Mouse (Mus musculus) brown adipose tissue, adult 24 weeks (tissue): ENCODE data around the gene Akap5. TPM values are rescaled to one million over a fixed set of nuclear protein-coding genes. Genes with fewer than 3 reads are reported as not detected.
A peak's percentile ranks its signal among the peaks of the same experiment; 100 is the strongest.

Experiments
- H3K27ac ChIP-seq: fragments of 200-500 bp; replicated peaks from 2 replicates; pipeline ENCODE4 v1.5.1; 2012; ENCODE audit warnings: low read depth, mild to moderate bottlenecking, low read length
- H3K4me1 ChIP-seq: fragments of 200-500 bp; 2 replicates; pipeline ENCODE4 v1.6.1; 2012; ENCODE audit warnings: low read length, mixed read lengths; ENCODE audit not compliant: control insufficient read depth, insufficient read depth, insufficient read length
- H3K4me3 ChIP-seq: fragments of 200-500 bp; 2 replicates; pipeline ENCODE4 v1.5.1; 2012; ENCODE audit warnings: low read depth, mild to moderate bottlenecking, low read length, moderate library complexity; ENCODE audit not compliant: insufficient read depth
- polyA plus RNA-seq: library from polyadenylated mRNA; stranded (reverse); fragments of >200 nt; gene quantifications from 2 replicates; pipeline ENCODE4 v1.2.4, GENCODE M21; 2012; ENCODE audit not compliant: missing spikeins, insufficient read depth, insufficient read length

Gene Akap5
- polyA plus RNA-seq, 1 experiment = 0.87 TPM

DNA sequence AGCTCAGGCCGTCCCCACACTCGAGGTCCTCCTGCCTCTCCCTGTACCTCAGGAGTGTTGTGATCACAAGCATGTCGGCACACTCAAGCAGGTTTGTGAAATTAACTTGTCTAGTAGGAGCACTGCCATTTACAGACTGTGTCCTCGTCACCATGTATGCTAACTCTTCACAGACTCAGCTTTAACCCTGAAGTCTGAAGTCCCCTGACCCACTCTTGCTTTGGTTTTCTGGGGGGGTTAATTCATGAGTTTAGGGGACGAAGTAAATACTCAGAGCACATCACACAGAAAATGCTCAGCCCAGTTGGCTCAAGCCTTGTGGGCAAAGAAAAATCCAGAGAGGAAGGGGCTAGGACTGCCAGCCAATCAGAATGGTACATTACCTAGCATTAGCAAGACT, 10.9 kb downstream of the Akap5 start:
- H3K4me1 ChIP-seq = no peaks in the 10 kb centered on the region
- no peak overlapping the region for H3K27ac ChIP-seq
- no peak overlapping the region for H3K4me3 ChIP-seq

DNA sequence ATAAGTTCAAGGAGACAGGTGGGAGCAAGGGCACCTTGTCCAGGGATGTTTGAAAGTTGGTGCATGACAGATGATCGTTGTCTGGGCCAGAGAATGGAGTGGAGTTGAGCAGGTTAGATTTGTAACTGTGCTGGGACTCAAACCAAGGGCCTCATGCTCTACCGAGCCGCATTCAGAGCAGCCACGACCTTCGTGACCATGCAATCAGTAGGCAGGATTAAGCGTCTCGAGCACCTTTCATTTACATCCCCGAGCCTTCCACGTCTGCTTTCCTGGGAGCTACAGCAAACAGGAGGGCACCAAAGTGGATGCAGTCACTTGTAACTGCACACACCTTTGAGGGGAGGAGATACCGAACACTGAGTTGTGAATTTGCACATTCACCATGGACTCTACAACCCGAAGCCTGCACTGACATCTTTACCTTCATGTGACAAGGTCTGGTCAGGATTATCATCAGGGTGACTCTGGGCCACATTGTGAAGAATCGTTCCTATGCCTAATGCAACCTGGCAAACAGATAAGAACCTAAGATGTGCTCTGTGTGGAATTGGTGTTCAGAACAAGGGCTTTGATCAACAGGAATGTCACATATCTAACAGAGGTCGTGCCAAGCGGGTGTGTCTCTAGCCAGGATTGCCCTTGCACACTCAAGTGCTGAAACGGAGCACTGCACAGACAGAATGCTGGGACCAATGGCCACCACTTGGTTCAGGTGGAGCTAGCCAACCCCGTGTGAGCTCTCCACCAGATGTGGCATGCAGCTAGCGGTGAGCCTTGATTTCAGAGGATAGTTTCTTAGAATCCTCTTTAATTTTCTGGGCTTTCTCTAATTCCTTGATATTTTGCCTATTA, 11.6 kb downstream of the Akap5 start:
- Histone ChIP-seq H3K4me3 (no peak overlapping the region), H3K4me1 (no peaks in the 10 kb centered on the region), H3K27ac (no peak overlapping the region)

DNA sequence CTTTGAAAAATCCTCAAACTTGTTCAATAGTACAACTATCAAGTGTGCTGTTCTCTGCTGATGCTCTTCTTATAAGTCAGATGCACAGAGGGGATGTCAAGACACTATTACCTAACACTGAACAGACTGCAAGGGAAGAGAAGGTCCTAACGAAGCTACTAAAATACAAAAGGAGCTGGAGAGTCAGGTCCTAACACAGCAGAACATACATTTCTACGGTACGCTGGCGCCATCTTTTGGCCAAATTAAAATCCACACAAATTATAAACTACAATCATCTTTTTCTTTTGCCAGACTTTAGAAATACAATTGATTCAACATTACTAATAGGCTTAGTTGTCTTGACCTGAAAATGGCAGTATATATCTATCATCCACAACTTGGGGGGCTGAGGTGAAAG, 16.4 kb downstream of the Akap5 start:
- no peaks in the 10 kb centered on the region for H3K4me1 ChIP-seq
- H3K4me3 ChIP-seq = no peak overlapping the region
- H3K27ac ChIP-seq = no peak overlapping the region

DNA sequence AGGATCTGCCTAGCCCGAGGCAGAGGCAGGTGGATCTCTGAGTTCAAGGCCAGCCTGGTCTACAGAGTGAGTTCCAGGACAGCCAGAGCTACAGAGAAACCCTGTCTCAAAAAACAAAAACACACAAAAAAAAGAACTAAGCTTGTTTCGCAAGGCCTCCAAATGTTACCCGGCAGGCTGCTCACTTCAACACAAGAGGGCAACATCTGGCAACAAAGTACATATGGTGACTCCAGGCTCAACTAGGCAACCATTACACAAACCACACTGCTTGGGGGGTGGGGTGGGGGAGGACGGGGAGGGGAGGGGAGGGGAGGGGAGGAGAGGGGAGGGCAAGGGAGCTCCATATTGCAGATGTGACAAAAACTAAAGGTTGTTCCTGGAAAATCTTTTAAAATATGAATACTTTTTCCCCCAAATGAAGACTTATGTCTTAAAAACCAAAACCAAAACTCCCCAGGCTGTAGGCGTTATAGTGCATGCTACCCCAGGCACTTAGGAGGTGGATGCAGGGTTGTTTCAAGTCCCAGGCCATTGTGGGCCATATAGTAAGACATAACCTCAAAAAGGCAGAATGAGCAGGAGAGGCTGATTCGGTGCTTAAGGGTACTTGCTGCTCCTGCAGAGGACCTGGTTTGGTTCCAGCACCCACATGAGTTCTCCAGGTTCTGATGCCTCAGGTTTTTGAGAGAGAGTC, 21.2 kb downstream of the Akap5 start:
- no peak overlapping the region for H3K27ac ChIP-seq
- H3K4me3 ChIP-seq = no peak overlapping the region
- H3K4me1 ChIP-seq = no peaks in the 10 kb centered on the region

DNA sequence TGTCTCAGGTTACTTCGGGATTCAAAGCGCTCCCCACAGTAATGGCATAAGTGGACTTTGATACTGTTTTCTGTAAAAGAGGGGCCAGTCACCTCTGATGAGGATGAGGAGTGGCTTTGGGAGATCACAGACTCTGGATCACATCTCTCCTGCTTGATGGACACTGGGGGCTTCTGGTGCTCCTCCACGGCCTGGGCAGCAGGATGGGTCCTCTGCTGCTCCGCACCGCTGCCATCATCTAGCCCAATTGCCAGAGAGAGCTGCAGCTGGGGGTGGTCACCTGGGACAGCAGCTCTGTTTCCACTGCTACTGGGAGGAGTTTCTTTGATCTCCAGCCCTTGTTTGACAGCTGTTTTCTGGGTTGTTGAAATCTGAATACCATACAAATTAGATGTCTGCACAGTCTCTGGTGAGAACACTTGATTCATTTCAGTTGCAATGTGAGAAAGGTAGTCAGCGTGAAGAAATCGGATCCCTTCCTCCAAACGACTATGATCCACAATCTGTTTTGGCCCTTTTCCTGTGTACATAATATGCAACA, 25.1 kb downstream of the Akap5 start:
- H3K27ac ChIP-seq = no peak overlapping the region
- no peak overlapping the region for H3K4me3 ChIP-seq
- no peaks in the 10 kb centered on the region for H3K4me1 ChIP-seq

DNA sequence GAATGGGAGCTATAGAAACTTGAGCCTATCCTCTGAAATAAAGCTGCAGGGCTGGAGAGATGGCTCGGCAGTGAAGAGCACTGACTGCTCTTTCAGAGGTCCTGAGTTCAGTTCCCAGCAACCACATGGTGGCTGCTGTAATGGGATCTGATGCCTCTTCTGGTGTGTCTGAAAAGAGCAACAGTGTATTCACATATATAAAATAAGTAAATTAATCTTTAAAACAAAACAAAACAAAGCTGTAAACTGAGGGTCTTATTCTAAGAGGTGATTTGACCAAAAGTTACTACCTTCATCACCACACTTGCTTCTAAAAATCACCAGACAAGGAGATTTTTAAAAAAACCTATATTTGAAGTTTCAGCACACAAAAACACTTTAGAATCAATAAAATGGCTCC, 36.2 kb downstream of the Akap5 start:
- no peak overlapping the region for H3K27ac ChIP-seq
- H3K4me3 ChIP-seq = no peak overlapping the region
- H3K4me1 ChIP-seq = no peaks in the 10 kb centered on the region; the same call in 1 of the 2 replicates

DNA sequence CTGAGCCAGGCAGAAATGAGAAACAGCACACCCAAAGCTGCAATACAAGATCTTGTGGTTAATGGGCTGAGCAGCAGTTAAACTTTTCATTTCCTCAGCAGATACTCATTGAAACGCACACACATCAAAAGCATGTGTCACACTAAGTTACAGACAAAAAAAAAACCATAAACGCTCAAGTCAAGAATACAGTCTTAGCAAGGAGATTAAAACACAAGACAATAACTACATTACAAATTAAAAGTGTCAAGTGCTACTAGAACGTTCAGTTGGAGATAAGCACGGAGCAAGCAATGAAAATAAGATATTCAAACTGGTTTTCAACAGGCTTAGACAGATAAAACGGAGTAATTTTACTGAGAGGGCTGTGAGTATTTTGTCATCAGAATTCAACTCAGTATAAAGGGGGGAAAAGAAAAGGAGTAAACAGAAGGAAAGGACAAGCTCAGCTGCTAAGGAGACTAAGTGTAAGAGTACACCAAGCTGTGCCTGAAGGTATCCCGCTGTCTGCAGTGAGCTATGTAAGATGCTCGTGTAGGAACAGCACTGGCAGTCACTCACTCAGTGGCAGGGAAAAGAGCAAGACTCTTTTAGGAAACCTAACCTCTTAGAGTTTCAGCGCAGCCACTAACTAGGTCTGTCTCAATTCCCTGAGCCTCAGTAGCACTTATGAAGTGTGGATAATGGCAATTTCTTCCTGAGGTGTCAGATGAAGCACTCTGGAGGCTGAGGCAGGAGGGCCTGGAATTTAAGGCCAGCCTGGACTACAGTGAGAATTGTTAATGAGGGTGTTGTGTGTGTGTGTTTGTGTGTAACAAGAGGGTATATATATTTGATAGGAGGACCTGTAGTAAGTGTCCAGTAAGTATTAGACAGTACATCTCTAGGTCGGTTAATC, 37.0 kb downstream of the Akap5 start:
- no peak overlapping the region for H3K4me3 ChIP-seq
- H3K4me1 ChIP-seq = no peaks in the 10 kb centered on the region; the same call in 1 of the 2 replicates
- H3K27ac ChIP-seq = no peak overlapping the region

DNA sequence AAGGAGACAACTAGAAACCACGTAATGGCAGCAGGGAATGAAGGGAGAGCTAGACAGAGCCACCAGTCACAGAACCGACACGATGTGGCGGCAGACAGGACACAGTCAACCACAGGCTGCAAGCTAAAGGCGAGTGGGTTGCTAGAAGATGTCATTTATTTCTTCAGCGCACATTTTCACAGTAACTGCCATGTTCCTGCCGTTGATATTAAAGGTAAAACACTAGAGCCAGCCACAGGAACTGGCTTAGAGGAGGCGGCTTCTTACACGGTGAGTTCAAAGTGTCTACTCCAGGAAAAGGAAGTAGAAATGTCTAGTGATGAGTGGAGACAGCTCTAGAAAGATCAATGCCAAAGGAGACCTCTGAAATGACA, 37.6 kb downstream of the Akap5 start:
- Histone ChIP-seq H3K4me1 (no peaks in the 10 kb centered on the region; the same call in 1 of the 2 replicates), H3K27ac (no peak overlapping the region), H3K4me3 (no peak overlapping the region)

DNA sequence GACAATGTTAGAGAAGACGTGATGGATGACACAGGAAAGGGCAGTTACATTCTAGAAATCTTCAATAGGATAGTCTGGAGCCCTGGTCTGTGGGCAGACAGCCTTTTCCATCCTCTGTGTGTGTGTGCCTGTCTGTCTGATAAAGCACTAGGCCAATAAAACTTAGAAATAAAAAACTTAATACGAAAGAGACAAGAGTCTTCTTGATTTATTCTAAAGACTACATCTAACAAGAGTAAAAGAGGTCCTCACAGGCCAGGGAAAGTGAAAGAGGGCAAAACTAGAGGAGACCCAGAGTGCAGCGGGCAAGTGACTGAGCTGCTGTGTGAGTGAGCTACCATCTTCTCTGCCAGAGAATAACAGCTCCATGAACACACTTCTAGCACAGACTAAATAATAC, 41.6 kb downstream of the Akap5 start:
- H3K4me1 ChIP-seq = no peaks in the 10 kb centered on the region; the same call in none of the 2 replicates
- no peak overlapping the region for H3K4me3 ChIP-seq
- H3K27ac ChIP-seq = no peak overlapping the region

DNA sequence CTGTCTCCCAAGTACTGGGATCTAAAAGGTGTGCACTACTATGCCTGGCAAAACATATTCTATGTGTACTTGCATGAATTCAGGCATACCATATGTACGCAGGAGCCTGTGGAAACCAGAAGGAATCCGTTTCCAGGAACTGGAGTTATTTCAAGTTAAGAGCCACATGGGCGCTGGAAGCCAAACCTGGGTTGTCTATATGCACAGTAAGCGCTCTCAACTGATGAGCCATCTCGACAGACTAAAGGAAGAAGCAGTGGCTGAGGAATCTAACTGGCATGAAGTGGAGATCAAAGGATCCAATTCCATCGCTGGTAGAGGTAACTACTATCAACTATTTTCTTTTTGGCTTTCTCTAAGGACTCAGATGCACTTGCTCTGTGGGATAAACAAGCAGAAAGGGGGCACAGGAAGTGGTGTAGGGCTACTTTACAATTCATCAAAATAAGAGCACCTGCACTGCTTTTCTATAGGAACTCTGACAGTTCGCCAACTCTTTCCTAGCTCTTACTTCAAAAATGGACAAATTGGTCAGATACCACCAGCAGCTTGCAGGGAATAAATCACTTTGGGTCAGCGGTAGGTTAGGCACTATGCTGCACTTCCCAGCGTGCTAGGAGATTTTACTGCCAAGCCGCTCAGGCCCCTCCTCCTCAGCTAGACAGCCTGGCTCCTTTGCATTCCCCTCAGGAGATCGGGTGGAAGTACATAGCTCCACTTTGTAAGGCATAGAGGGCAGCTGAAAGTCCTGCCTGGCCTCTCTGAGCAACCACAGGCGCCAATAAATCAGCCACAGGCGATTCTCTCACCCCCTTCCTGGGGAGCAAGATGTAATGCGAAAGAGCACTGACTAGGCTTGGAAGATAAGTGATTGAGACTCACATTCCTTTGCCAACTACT, 42.7 kb downstream of the Akap5 start:
- Histone ChIP-seq H3K4me3 (peak overlapping the region; percentile 2; the same call in 1 of the 2 replicates), H3K27ac (no peak overlapping the region), H3K4me1 (peaks cover 5% of the 10 kb centered on the region)

DNA sequence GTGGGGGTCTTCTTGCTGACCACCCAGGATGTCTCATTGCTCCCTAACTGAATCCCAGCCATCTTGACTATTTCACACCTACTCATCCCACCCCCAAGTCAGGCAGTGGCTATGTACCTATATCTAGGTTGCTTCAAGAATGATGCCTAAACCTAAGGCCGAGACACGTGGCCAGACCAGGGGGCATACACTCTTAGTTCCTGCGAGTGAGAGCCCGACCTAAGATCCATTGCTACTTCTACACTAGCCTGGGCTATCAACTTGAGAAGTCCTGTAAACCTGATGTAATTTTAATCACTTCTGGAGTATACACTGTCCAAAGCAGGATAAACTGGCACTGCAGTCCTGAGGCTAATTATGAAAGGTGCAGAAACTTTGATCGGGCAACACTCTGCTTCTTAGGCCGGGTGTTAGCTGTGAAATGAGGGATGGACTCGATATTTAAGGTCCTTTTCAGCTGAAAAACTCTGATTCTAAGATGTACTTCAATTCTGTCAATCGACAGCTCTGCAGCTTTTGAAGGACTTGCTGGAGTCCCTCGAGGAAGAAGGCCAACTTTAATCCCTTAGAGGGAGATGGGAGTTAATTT, 43.6 kb downstream of the Akap5 start:
- H3K27ac ChIP-seq = 0 out of 2 replicates have a peak overlapping the region, but pooled peaks have one; percentile 20
- H3K4me1 ChIP-seq = peaks cover 12% of the 10 kb centered on the region
- peak overlapping the region; percentile 92 for H3K4me3 ChIP-seq

DNA sequence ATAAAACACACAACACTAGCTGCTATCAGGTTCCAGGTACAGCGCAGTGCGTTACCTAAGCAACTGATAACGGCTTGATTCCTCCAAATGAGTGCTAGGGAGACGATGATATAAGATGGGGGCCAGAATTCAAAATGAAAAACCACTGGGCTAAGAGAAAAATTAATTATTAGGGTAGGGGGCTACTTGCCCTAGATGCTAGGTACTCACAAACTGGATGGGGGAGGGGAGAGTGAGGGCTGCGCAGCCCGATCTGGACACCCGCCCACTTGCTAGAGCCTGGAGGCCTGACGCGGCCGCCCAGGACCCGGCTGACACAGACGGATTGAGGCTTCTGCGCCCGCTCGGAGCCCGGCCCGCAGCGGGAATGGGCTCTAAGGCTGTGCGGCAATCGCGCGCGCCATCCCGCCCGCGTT, 44.1 kb downstream of the Akap5 start:
- Histone ChIP-seq H3K4me3 (peak overlapping the region; percentile 92), H3K27ac (peak overlapping the region; percentile 64), H3K4me1 (peaks cover 12% of the 10 kb centered on the region)

DNA sequence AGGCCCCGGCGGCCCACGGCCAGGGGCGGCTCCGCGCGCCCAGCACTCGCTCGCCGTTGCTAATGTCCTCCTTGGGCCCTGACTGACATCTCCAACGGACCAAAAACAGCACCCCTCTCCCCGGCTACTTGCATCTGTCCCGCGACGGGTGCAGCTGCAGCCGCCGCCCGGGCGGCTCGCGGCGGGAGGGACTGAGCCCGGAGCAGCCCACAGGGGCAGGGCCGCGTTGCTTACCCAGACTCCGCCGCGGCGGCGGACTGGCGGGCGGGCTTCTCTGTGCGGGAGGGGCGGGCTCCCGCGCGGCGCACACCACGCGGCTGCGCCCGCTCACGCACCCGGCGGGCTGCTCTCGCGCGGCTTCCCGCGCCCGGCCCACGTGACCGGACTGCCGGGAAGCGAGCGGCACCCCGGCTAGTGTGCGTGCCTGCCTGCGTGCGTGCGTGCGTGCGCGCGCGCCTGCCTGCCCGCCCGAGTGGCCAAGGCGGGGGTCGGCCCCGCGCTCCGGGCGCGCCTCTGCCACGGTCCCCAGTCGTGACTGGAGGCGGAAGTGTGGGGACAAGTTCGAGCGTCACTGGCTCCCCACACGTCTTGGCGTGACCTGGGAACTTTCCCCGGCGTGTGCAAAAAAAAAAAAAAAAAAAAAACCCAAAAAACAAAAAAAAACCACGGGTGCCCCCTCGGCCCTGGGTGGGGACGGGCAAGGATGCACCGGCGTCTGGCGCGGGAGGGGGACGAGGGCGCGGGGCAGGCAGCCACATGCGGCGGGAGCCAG, 44.7 kb downstream of the Akap5 start, which contains the start of gene Zbtb25:
TSS of gene Zbtb25 (minus strand) at position 397 of the 772 bp plus-strand sequence.
- Histone ChIP-seq H3K4me3 (peak within 1 kb of the TSS; percentile 92), H3K27ac (peak within 1 kb of the TSS; percentile 84), H3K4me1 (peaks cover 12% of the 10 kb centered on the region)
